Mouse (Mus musculus) embryonic facial prominence, embryonic 14.5 days (tissue): ENCODE results near the gene Kcnh8. TPM values are rescaled to one million over a fixed set of nuclear protein-coding genes. Genes with fewer than 3 reads are reported as not detected.

Source experiments
- ATAC-seq: fragments of 200-750 bp; cut with Nextera tagmentation; 2 replicates; pipeline ENCODE4 v1.8.0; 2017; ENCODE audit warnings: low read depth, moderate number of reproducible peaks, moderate TSS enrichment
- DNase-seq: peaks from one replicate; pipeline ENCODE4 v3.0.0-alpha.2; 2015; ENCODE audit warnings: low spot score
- H3K27ac ChIP-seq: fragments of 300-500 bp; sonication (generic); replicated peaks from 2 replicates; pipeline ENCODE4 v1.5.1; 2014; ENCODE audit warnings: low read depth, mild to moderate bottlenecking, low read length, moderate library complexity
- H3K27me3 ChIP-seq: fragments of 300-500 bp; sonication (generic); replicated peaks from 2 replicates; pipeline ENCODE4 v1.6.1; 2014; ENCODE audit warnings: low read length; ENCODE audit not compliant: control insufficient read depth, insufficient read depth
- H3K36me3 ChIP-seq: fragments of 300-500 bp; sonication (generic); 2 replicates; pipeline ENCODE4 v1.6.1; 2014; ENCODE audit warnings: low read length, mixed read lengths; ENCODE audit not compliant: control insufficient read depth, insufficient read depth
- H3K4me1 ChIP-seq: fragments of 300-500 bp; sonication (generic); 2 replicates; pipeline ENCODE4 v1.6.1; 2014; ENCODE audit warnings: antibody characterized with exemption, low read length; ENCODE audit not compliant: control insufficient read depth, insufficient read depth
- H3K4me2 ChIP-seq: fragments of 300-500 bp; sonication (generic); 2 replicates; pipeline ENCODE4 v1.6.1; 2014; ENCODE audit warnings: low read depth, mild to moderate bottlenecking, low read length, moderate library complexity, mixed read lengths
- H3K4me3 ChIP-seq: fragments of 300-500 bp; sonication (generic); 2 replicates; pipeline ENCODE4 v1.5.1; 2014; ENCODE audit warnings: low read depth, mild to moderate bottlenecking, low read length
- H3K9ac ChIP-seq: fragments of 300-500 bp; sonication (generic); 2 replicates; pipeline ENCODE4 v1.6.1; 2014; ENCODE audit warnings: low read depth, mild to moderate bottlenecking, low read length, moderate library complexity, mixed read lengths
- H3K9me3 ChIP-seq: fragments of 300-500 bp; sonication (generic); 2 replicates; pipeline ENCODE4 v1.6.1; 2016; ENCODE audit warnings: low read length; ENCODE audit not compliant: control insufficient read depth
- WGBS: fragments of 180-500 bp; shearing (Covaris S2); extraction: QIAGEN DNeasy Blood & Tissue Kit; methylation state at CpG from one replicate; pipeline ENCODE4 v1.1.7; 2014; 5-methylcytosine and 5-hydroxymethylcytosine counted together
- polyA plus RNA-seq: library from polyadenylated mRNA; unstranded; fragments of >200 nt; fragmentation: Nextera tagmentation; extraction: Ambion mirVana; gene quantifications from 2 replicates; pipeline ENCODE4 v1.2.1, GENCODE M21; 2014

Gene Kcnh8
- polyA plus RNA-seq, result 0.75 and 0.83 TPM in 2 replicates

- DNase-seq, result peak; percentile 55
- Histone ChIP-seq H3K4me1 (0 out of 2 replicates have a peak, but pooled peaks cover 3% of the 10 kb centered on the region), H3K27me3 (peaks cover 38% of the 10 kb centered on the region), H3K9me3 (no peaks in the 10 kb centered on the region), H3K4me3 (peak within 1 kb of the TSS; percentile 39), H3K9ac (peak within 1 kb of the TSS; percentile 45), H3K36me3 (no peaks in the 10 kb centered on the region), H3K27ac (no peak within 1 kb of the TSS; the same call in 1 of the 2 replicates), H3K4me2 (peak within 1 kb of the TSS; percentile 60)
- WGBS, result 1% methylated on average over 20 of the region's 40 CpGs
- peak; percentile 69 for ATAC-seq
These were observed at the start of gene Kcnh8 for GRCm38 (mm10) chr17:52602093-52602780. TSS of gene Kcnh8 (plus strand) at chr17:52602709.

GRCm38 (mm10) chr17:52559961-52560720 is 42.4 kb upstream of the Kcnh8 start:
- H3K4me2 ChIP-seq, result no peak overlapping the region
- no peaks in the 10 kb centered on the region for H3K27me3 ChIP-seq
- no peak overlapping the region for H3K27ac ChIP-seq
- DNase-seq, result peak; percentile 60
- H3K9ac ChIP-seq, result no peak overlapping the region
- 28% methylated on average over 13 of the region's 13 CpGs for WGBS
- no peak overlapping the region for H3K4me3 ChIP-seq
- H3K9me3 ChIP-seq, result no peaks in the 10 kb centered on the region
- H3K36me3 ChIP-seq, result no peaks in the 10 kb centered on the region
- ATAC-seq, result peak; percentile 70
- no peaks in the 10 kb centered on the region for H3K4me1 ChIP-seq

GRCm38 (mm10) chr17:52565467-52566155 is 36.9 kb upstream of the Kcnh8 start:
- H3K36me3 ChIP-seq, result no peaks in the 10 kb centered on the region
- no peaks in the 10 kb centered on the region for H3K4me1 ChIP-seq
- no peak overlapping the region for H3K4me3 ChIP-seq
- no peak overlapping the region for H3K9ac ChIP-seq
- DNase-seq (peak; percentile 10), ATAC-seq (no peak)
- H3K4me2 ChIP-seq, result no peak overlapping the region
- H3K27me3 ChIP-seq, result no peaks in the 10 kb centered on the region
- 48% methylated on average over 4 of the region's 4 CpGs for WGBS
- H3K27ac ChIP-seq, result no peak overlapping the region
- no peaks in the 10 kb centered on the region for H3K9me3 ChIP-seq

GRCm38 (mm10) chr17:52569584-52570270 is 32.8 kb upstream of the Kcnh8 start:
- no peak overlapping the region for H3K4me2 ChIP-seq
- ATAC-seq (no peak), DNase-seq (peak; percentile 10)
- no peaks in the 10 kb centered on the region for H3K9me3 ChIP-seq
- H3K27ac ChIP-seq, result no peak overlapping the region
- H3K27me3 ChIP-seq, result no peaks in the 10 kb centered on the region
- 75% methylated on average over 4 of the region's 4 CpGs for WGBS
- no peaks in the 10 kb centered on the region for H3K36me3 ChIP-seq
- H3K4me3 ChIP-seq, result no peak overlapping the region
- no peaks in the 10 kb centered on the region for H3K4me1 ChIP-seq
- no peak overlapping the region for H3K9ac ChIP-seq

- Histone ChIP-seq H3K4me2 (no peak overlapping the region), H3K9me3 (no peaks in the 10 kb centered on the region), H3K27me3 (no peaks in the 10 kb centered on the region), H3K27ac (no peak overlapping the region), H3K4me3 (no peak overlapping the region), H3K9ac (no peak overlapping the region), H3K4me1 (no peaks in the 10 kb centered on the region), H3K36me3 (no peaks in the 10 kb centered on the region)
- DNase-seq (peak; percentile 6), ATAC-seq (no peak)
- 50% methylated on average over 4 of the region's 4 CpGs for WGBS
These were observed 30.3 kb upstream of the Kcnh8 start for GRCm38 (mm10) chr17:52572229-52572628.

- Histone ChIP-seq H3K9me3 (no peaks in the 10 kb centered on the region), H3K4me3 (no peak overlapping the region), H3K27ac (no peak overlapping the region), H3K36me3 (no peaks in the 10 kb centered on the region), H3K4me1 (no peaks in the 10 kb centered on the region), H3K9ac (no peak overlapping the region), H3K4me2 (no peak overlapping the region), H3K27me3 (no peaks in the 10 kb centered on the region)
- 75% methylated on average over 5 of the region's 5 CpGs for WGBS
- ATAC-seq (no peak), DNase-seq (no peak)
These were observed 10.9 kb upstream of the Kcnh8 start for GRCm38 (mm10) chr17:52591503-52592194.

GRCm38 (mm10) chr17:52599141-52599540 is 3.4 kb upstream of the Kcnh8 start:
- DNase-seq (no peak), ATAC-seq (no peak)
- H3K36me3 ChIP-seq, result no peaks in the 10 kb centered on the region

More at GRCm38 (mm10) chr17:52599141-52599540, 3.4 kb upstream of the Kcnh8 start:
- Histone ChIP-seq H3K9me3 (no peaks in the 10 kb centered on the region), H3K9ac (no peak overlapping the region), H3K4me3 (no peak overlapping the region), H3K27me3 (peaks cover 38% of the 10 kb centered on the region), H3K27ac (no peak overlapping the region), H3K4me2 (no peak overlapping the region), H3K4me1 (0 out of 2 replicates have a peak, but pooled peaks cover 3% of the 10 kb centered on the region)
- WGBS, result 75% methylated on average over 3 of the region's 3 CpGs
